Comparison of ENCODE assay signal across 9 mouse cellular contexts in genomic region chr15:42914099-42914498, GRCm38 (mm10).
DNase-seq lines count a peak whose midpoint lies in the region; ATAC-seq and TF ChIP-seq lines count a peak whose summit lies in the region.
"Had no signal": no experiment of that assay in that cellular context is flagged by ENCODE, and none has a peak within 500 bp of the region (broad histone marks: within the 10 kb centered on the region; RNA-seq: fewer than 3 reads in every experiment).

No protein-coding gene starts in this region.

- H3K27ac ChIP-seq in cerebellum, adult 2 months (ENCODE audit: insufficient read depth, low read length): no peak overlapping the region
- no peak overlapping the region for H3K27ac ChIP-seq in lung, postnatal 0 days (ENCODE audit: low read length)
- H3K27ac ChIP-seq: stomach, embryonic 15.5 days had no signal

- DNase-seq in urinary bladder, postnatal 14 days (ENCODE audit: low spot score): peak; percentile 59
- no peak for DNase-seq in urinary bladder, postnatal 10 days (ENCODE audit: low spot score)
- peak; percentile 46 to 55 for DNase-seq in cerebellum, adult 2 months
- DNase-seq in kidney, postnatal 36 days: peak; percentile 31 to 81
- DNase-seq in lung, postnatal 0 days (ENCODE audit: low spot score): peak; percentile 70
- DNase-seq in retina, embryonic 14.5 days (ENCODE audit: low spot score): peak; percentile 82

- no peaks in the 10 kb centered on the region for H3K4me1 ChIP-seq in cerebellum, adult 2 months (ENCODE audit: control insufficient read depth, insufficient read depth, low read length)
- no peaks in the 10 kb centered on the region for H3K4me1 ChIP-seq in lung, postnatal 0 days (ENCODE audit: insufficient read depth, low read depth, low read length)
- H3K4me1 ChIP-seq: stomach, embryonic 15.5 days had no signal

- TF ChIP-seq POLR2A in cerebellum, adult 2 months (IDR thresholded peaks at IDR 0.05; ENCODE audit: borderline replicate concordance, insufficient read depth, low read length): no peak

- WGBS in cerebellum, adult 2 months: 10% methylated on average over 3 of the region's 3 CpGs
- 2% methylated on average over 3 of the region's 3 CpGs for WGBS in lung, postnatal 0 days

- H3K9me3 ChIP-seq in lung, postnatal 0 days (ENCODE audit: low read length): no peaks in the 10 kb centered on the region
- H3K9me3 ChIP-seq: stomach, embryonic 15.5 days had no signal

- no peaks in the 10 kb centered on the region for H3K36me3 ChIP-seq in lung, postnatal 0 days (ENCODE audit: insufficient read depth, low read length)
- H3K36me3 ChIP-seq: stomach, embryonic 15.5 days had no signal

- peak; percentile 93 for ATAC-seq in frontal cortex, adult (ENCODE audit: low TSS enrichment)
- ATAC-seq in lung, postnatal 0 days: no peak
- ATAC-seq in activated CD4-positive, CD25-positive, alpha-beta regulatory T cell, adult 4 months: no peak

- no peak overlapping the region for H3K4me3 ChIP-seq in cerebellum, adult 2 months (replicated peaks; ENCODE audit: insufficient read depth, low read depth, low read length)
- H3K4me3 ChIP-seq in lung, postnatal 0 days (ENCODE audit: low read depth, low read length): no peak overlapping the region
- H3K4me3 ChIP-seq: stomach, embryonic 15.5 days had no signal

- H3K9ac ChIP-seq in lung, postnatal 0 days (replicated peaks; ENCODE audit: low read depth): no peak overlapping the region
- H3K9ac ChIP-seq: stomach, embryonic 15.5 days had no signal

- H3K27me3 ChIP-seq in cerebellum, adult 2 months (ENCODE audit: control insufficient read depth, insufficient read depth, low read length): no peaks in the 10 kb centered on the region
- no peaks in the 10 kb centered on the region for H3K27me3 ChIP-seq in lung, postnatal 0 days (replicated peaks; ENCODE audit: insufficient read depth, low read length)
- H3K27me3 ChIP-seq: stomach, embryonic 15.5 days had no signal

- no peak overlapping the region for H3K4me2 ChIP-seq in lung, postnatal 0 days (replicated peaks; ENCODE audit: low read depth, low read length)
- H3K4me2 ChIP-seq: stomach, embryonic 15.5 days had no signal

- TF ChIP-seq CTCF in cerebellum, adult 2 months (IDR thresholded peaks at IDR 0.05; ENCODE audit: borderline replicate concordance, insufficient read depth, low read depth, low read length): peak; percentile 81
- TF ChIP-seq CTCF in lung, postnatal 0 days (IDR thresholded peaks at IDR 0.05): peak; percentile 87

- no peak for TF ChIP-seq EP300 in lung, postnatal 0 days (IDR thresholded peaks at IDR 0.05)
